Mouse (Mus musculus) testis, adult 2 months (tissue): Measurements from ENCODE around the gene Sorbs1.

ENCODE experiments used
- CTCF ChIP-seq: fragments of 200-500 bp; IDR thresholded peaks from 2 replicates; pipeline ENCODE4 v1.5.1; 2012; ENCODE audit warnings: low read depth, mild to moderate bottlenecking, inconsistent platforms, low read length, moderate library complexity; ENCODE audit not compliant: control insufficient read depth, insufficient read depth, insufficient replicate concordance
- POLR2A ChIP-seq: fragments of 200-500 bp; IDR thresholded peaks from 2 replicates; pipeline ENCODE4 v1.6.1; 2012; ENCODE audit warnings: low read depth, mild to moderate bottlenecking, inconsistent platforms, low read length, moderate library complexity; ENCODE audit not compliant: control insufficient read depth

DNA sequence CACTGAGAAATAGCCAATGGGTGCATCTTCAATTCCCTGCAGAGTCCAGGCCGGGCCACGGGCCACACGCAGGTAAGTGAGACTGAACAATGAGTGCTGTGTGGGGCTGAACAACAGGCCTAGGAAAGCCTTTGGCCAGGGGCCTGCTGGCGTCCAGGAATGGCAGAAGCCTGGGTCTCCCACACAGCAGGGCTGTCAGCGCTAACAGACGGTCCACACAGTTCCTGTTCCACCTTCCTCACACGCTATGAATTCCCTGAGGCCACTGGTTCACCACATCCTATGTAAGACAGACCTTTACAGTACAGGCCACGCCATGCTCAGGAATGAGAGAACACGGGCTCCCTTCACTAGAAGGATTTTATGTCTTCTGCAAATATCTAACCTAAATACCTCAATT is 103.5 kb downstream of the Sorbs1 start:
- TF ChIP-seq POLR2A = no peak
- TF ChIP-seq CTCF = no peak
